In genomic region chr11:24116041-24116440, GRCm38 (mm10) we compare ENCODE assay signal across 27 mouse cellular contexts. TPM values are rescaled to one million over a fixed set of nuclear protein-coding genes. Genes with fewer than 3 reads are reported as not detected.
A peak's percentile ranks its signal among the peaks of the same experiment; 100 is the strongest.
DNase-seq lines count a peak whose midpoint lies in the region; ATAC-seq and TF ChIP-seq lines count a peak whose summit lies in the region.
"Had no signal": no experiment of that assay in that cellular context is flagged by ENCODE, and none has a peak within 500 bp of the region (broad histone marks: within the 10 kb centered on the region; RNA-seq: fewer than 3 reads in every experiment).

No protein-coding gene starts in this region.

- H3K27me3 ChIP-seq in liver, embryonic 12.5 days (replicated peaks) = no peaks in the 10 kb centered on the region
- H3K27me3 ChIP-seq in testis, adult 2 months (ENCODE audit: control insufficient read depth, insufficient read depth, low read length) = no peaks in the 10 kb centered on the region
- no peaks in the 10 kb centered on the region for H3K27me3 ChIP-seq in splenic B cell, adult 2 months (ENCODE audit: control insufficient read depth, insufficient read depth, low read length, poor library complexity, severe bottlenecking)
- H3K27me3 ChIP-seq: embryonic facial prominence, embryonic 12.5 days; forebrain, embryonic 13.5 days; forebrain, embryonic 15.5 days had no signal

- intact Hi-C loops in heart, postnatal 10 days (cut with DNase I) = no loop called here

- peaks cover 95% of the 10 kb centered on the region for H3K4me1 ChIP-seq in liver, embryonic 12.5 days
- H3K4me1 ChIP-seq in testis, adult 2 months (ENCODE audit: control insufficient read depth, insufficient read depth, low read length) = no peaks in the 10 kb centered on the region

- peak overlapping the region; percentile 55; the same call in 1 of the 2 replicates for H3K27ac ChIP-seq in liver, embryonic 12.5 days
- H3K27ac ChIP-seq in testis, adult 2 months (ENCODE audit: control insufficient read depth, insufficient read depth, low read depth, low read length) = no peak overlapping the region
- H3K27ac ChIP-seq: embryonic facial prominence, embryonic 10.5 days; embryonic facial prominence, embryonic 12.5 days; forebrain, embryonic 13.5 days; forebrain, embryonic 15.5 days had no signal

- ATAC-seq in liver, embryonic 12.5 days = no peak
- ATAC-seq: CD4-positive, CD25-positive, alpha-beta regulatory T cell, adult 4 months; forebrain, embryonic 13.5 days; forebrain, embryonic 15.5 days had no signal

- no peak for TF ChIP-seq POLR2A in testis, adult 2 months (IDR thresholded peaks at IDR 0.05; ENCODE audit: control insufficient read depth, low read depth, low read length)

- TF ChIP-seq CTCF in testis, adult 2 months (IDR thresholded peaks at IDR 0.05; ENCODE audit: control insufficient read depth, insufficient read depth, insufficient replicate concordance, low read depth, low read length) = no peak

- WGBS in liver, embryonic 12.5 days (ENCODE audit: insufficient replicate concordance) = 90% methylated on average over 2 of the region's 2 CpGs

- H3K36me3 ChIP-seq in liver, embryonic 12.5 days = peaks cover 93% of the 10 kb centered on the region
- no peaks in the 10 kb centered on the region for H3K36me3 ChIP-seq in testis, adult 2 months (ENCODE audit: control insufficient read depth, insufficient read depth, low read length)
- H3K36me3 ChIP-seq in splenic B cell, adult 2 months (ENCODE audit: control insufficient read depth, insufficient read depth, low read length, poor library complexity, severe bottlenecking) = peaks cover 9% of the 10 kb centered on the region
- H3K36me3 ChIP-seq: forebrain, embryonic 15.5 days had no signal

- peak overlapping the region; percentile 14; the same call in 1 of the 2 replicates for H3K9ac ChIP-seq in liver, embryonic 12.5 days
- H3K9ac ChIP-seq: embryonic facial prominence, embryonic 12.5 days; forebrain, embryonic 13.5 days; forebrain, embryonic 15.5 days had no signal

- DNase-seq in heart, adult 11 months = peak; percentile 64
- no peak for DNase-seq in heart, postnatal 10 days
- no peak for DNase-seq in liver
- no peak for DNase-seq in testis, postnatal 14 days (ENCODE audit: low spot score)
- peak; percentile 53 for DNase-seq in splenic B cell, adult 2 months (ENCODE audit: low read depth, low spot score)
- DNase-seq in left cerebral cortex, adult 9 months (ENCODE audit: low spot score in 2 of 2) = no peak
- DNase-seq: adrenal gland, adult 2 months; adrenal gland, postnatal 10 days; adrenal gland, postnatal 25 days; B cell, adult 2 months; cerebellum, adult 11-12 months; cerebellum, adult 2 months; cerebellum, adult 9-10 months; cerebellum, postnatal 10 days; cerebellum, postnatal 25 days had no signal

- H3K4me3 ChIP-seq in liver, embryonic 12.5 days = no peak overlapping the region
- peak overlapping the region; percentile 61 for H3K4me3 ChIP-seq in testis, adult 2 months (ENCODE audit: control insufficient read depth, low read depth, low read length)
- H3K4me3 ChIP-seq: embryonic facial prominence, embryonic 10.5 days; embryonic facial prominence, embryonic 12.5 days; forebrain, embryonic 13.5 days; forebrain, embryonic 15.5 days had no signal

- H3K4me2 ChIP-seq in liver, embryonic 12.5 days = no peak overlapping the region
- H3K4me2 ChIP-seq: embryonic facial prominence, embryonic 12.5 days; forebrain, embryonic 13.5 days; forebrain, embryonic 15.5 days had no signal

- H3K9me3 ChIP-seq in liver, embryonic 12.5 days (replicated peaks) = no peaks in the 10 kb centered on the region
- H3K9me3 ChIP-seq: embryonic facial prominence, embryonic 10.5 days; embryonic facial prominence, embryonic 12.5 days; forebrain, embryonic 13.5 days; forebrain, embryonic 15.5 days had no signal

RNA-seq across cellular contexts. Expression of gene Bcl11a, which starts 38.2 kb away (rescaled TPM):
- 1 to 10 TPM; 4.4 to 7.4 TPM for total RNA-seq in heart, postnatal 10 days (2021)
- 53.4 and 53.5 TPM in 2 replicates for polyA plus RNA-seq in liver, embryonic 12.5 days (2016; fragmentation: Nextera tagmentation; extraction: Ambion mirVana)
- 6.5 and 6.6 TPM in 2 replicates for polyA plus RNA-seq in testis, adult 2 months (2012; rRNA removed)

RNA-seq across cellular contexts. Expression of gene A830031A19Rik, which starts 41.2 kb away (rescaled TPM):
- total RNA-seq in heart, postnatal 10 days (2021) = not detected
- not detected in 2 replicates for polyA plus RNA-seq in liver, embryonic 12.5 days (2016; fragmentation: Nextera tagmentation; extraction: Ambion mirVana)
- polyA plus RNA-seq in testis, adult 2 months (2012; rRNA removed) = not detected in 2 replicates
- total RNA-seq: adrenal gland, adult 2 months; adrenal gland, postnatal 10 days; adrenal gland, postnatal 25 days; adrenal gland, postnatal 4 days; ES-E14; MEL had no signal
- polyA plus RNA-seq: adrenal gland, adult 2 months; CD4-positive, CD25-positive, alpha-beta regulatory T cell, adult 4 months; cerebellum, adult 2 months; embryonic facial prominence, embryonic 10.5 days; embryonic facial prominence, embryonic 12.5 days; embryonic facial prominence, embryonic 14.5 days; forebrain, embryonic 11.5 days; forebrain, embryonic 13.5 days; forebrain, embryonic 15.5 days had no signal

Comparison
In these comparisons a context has a peak if more than half of its experiments do, and no peak if none do; other contexts are left out.
1. DNase-seq: peak in heart, adult 11 months (single experiment) and splenic B cell, adult 2 months (single experiment); none in heart, postnatal 10 days (0 of 2), liver (single experiment), testis, postnatal 14 days (single experiment) and left cerebral cortex, adult 9 months (0 of 2).